ENCODE assay signal across 21 mouse cellular contexts in the genomic region with DNA sequence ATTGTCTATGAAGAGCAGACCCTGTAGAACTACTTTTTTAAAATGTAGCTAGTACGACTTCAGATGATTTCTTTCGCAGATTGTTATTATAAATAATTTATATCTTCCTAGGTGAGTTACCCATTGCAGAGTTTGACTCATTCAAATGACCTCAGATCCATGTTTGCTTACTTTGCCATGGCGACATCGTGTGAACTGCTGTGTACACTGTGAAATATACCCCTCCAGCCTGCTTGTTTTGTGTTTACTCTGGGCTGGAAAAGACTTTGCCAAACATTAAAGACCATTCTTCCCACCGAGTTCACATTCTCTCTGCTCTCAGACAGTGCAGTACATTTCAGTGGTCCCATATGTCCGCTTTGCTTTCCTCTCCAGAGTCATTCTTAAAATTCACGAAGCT. TPM values are rescaled to one million over a fixed set of nuclear protein-coding genes. Genes with fewer than 3 reads are reported as not detected.
DNase-seq lines count a peak whose midpoint lies in the region; ATAC-seq and TF ChIP-seq lines count a peak whose summit lies in the region.
"Had no signal": no experiment of that assay in that cellular context is flagged by ENCODE, and none has a peak within 500 bp of the region (broad histone marks: within the 10 kb centered on the region; RNA-seq: fewer than 3 reads in every experiment).

No protein-coding gene starts in this region.

- H3K4me2 ChIP-seq in lung, postnatal 0 days (replicated peaks; ENCODE audit: low read depth, low read length) = no peak overlapping the region
- no peak overlapping the region for H3K4me2 ChIP-seq in stomach, embryonic 15.5 days
- no peak overlapping the region for H3K4me2 ChIP-seq in stomach, postnatal 0 days (replicated peaks; ENCODE audit: low read depth)
- H3K4me2 ChIP-seq: embryonic facial prominence, embryonic 12.5 days; forebrain, embryonic 15.5 days; heart, embryonic 15.5 days had no signal

- H3K9ac ChIP-seq in liver, adult 2 months (ENCODE audit: low read depth, low read length) = no peak overlapping the region
- no peak overlapping the region for H3K9ac ChIP-seq in lung, postnatal 0 days (replicated peaks; ENCODE audit: low read depth)
- no peak overlapping the region for H3K9ac ChIP-seq in stomach, embryonic 15.5 days
- no peak overlapping the region for H3K9ac ChIP-seq in stomach, postnatal 0 days (ENCODE audit: low read length)
- H3K9ac ChIP-seq: embryonic facial prominence, embryonic 12.5 days; forebrain, embryonic 15.5 days; heart, embryonic 15.5 days had no signal

- H3K27ac ChIP-seq in liver, adult 2 months (replicated peaks; ENCODE audit: insufficient read depth, low read depth, low read length) = no peak overlapping the region
- no peak overlapping the region for H3K27ac ChIP-seq in lung, postnatal 0 days (ENCODE audit: low read length)
- no peak overlapping the region for H3K27ac ChIP-seq in stomach, embryonic 15.5 days
- H3K27ac ChIP-seq in stomach, postnatal 0 days (replicated peaks) = no peak overlapping the region
- H3K27ac ChIP-seq: embryonic facial prominence, embryonic 12.5 days; forebrain, embryonic 15.5 days; heart, embryonic 10.5 days; heart, embryonic 15.5 days; hindbrain, embryonic 10.5 days had no signal

- peak; percentile 56; the same call in 1 of the 2 replicates for ATAC-seq in lung, postnatal 0 days
- ATAC-seq in stomach, embryonic 15.5 days (ENCODE audit: insufficient read depth, low FRiP score, low read depth) = peak; percentile 14; the same call in 1 of the 2 replicates
- ATAC-seq in stomach, postnatal 0 days (ENCODE audit: low FRiP score, low TSS enrichment) = peak; percentile 70
- ATAC-seq: activated CD4-positive, CD25-positive, alpha-beta regulatory T cell, adult 4 months; forebrain, embryonic 15.5 days; Patski had no signal

- no peaks in the 10 kb centered on the region for H3K9me3 ChIP-seq in lung, postnatal 0 days (ENCODE audit: low read length)
- no peaks in the 10 kb centered on the region for H3K9me3 ChIP-seq in stomach, embryonic 15.5 days
- H3K9me3 ChIP-seq in stomach, postnatal 0 days (ENCODE audit: control insufficient read depth, low read length) = no peaks in the 10 kb centered on the region
- H3K9me3 ChIP-seq: embryonic facial prominence, embryonic 12.5 days; forebrain, embryonic 15.5 days; heart, embryonic 10.5 days; heart, embryonic 15.5 days; hindbrain, embryonic 10.5 days had no signal

- no peak for TF ChIP-seq EP300 in lung, postnatal 0 days (IDR thresholded peaks at IDR 0.05)
- no peak for TF ChIP-seq EP300 in stomach, postnatal 0 days (optimal IDR thresholded peaks at IDR 0.05)

- no peaks in the 10 kb centered on the region for H3K27me3 ChIP-seq in liver, adult 2 months (ENCODE audit: control insufficient read depth, insufficient read depth, low read length)
- no peaks in the 10 kb centered on the region for H3K27me3 ChIP-seq in lung, postnatal 0 days (replicated peaks; ENCODE audit: insufficient read depth, low read length)
- H3K27me3 ChIP-seq in stomach, embryonic 15.5 days (replicated peaks) = no peaks in the 10 kb centered on the region
- H3K27me3 ChIP-seq in stomach, postnatal 0 days (ENCODE audit: control insufficient read depth, insufficient read depth, low read length) = no peaks in the 10 kb centered on the region
- H3K27me3 ChIP-seq: CH12.LX; embryonic facial prominence, embryonic 12.5 days; forebrain, embryonic 15.5 days; heart, embryonic 15.5 days; Patski had no signal

- H3K36me3 ChIP-seq in liver, adult 2 months (ENCODE audit: control insufficient read depth, insufficient read depth, low read length) = no peaks in the 10 kb centered on the region
- peaks cover 4% of the 10 kb centered on the region; the same call in 1 of the 2 replicates for H3K36me3 ChIP-seq in lung, postnatal 0 days (ENCODE audit: insufficient read depth, low read length)
- peaks cover 4% of the 10 kb centered on the region; the same call in 1 of the 2 replicates for H3K36me3 ChIP-seq in stomach, embryonic 15.5 days
- H3K36me3 ChIP-seq in stomach, postnatal 0 days (ENCODE audit: control insufficient read depth, insufficient read depth, low read length) = no peaks in the 10 kb centered on the region; the same call in 1 of the 2 replicates
- H3K36me3 ChIP-seq: forebrain, embryonic 15.5 days had no signal

- no peak for TF ChIP-seq POLR2A in liver, adult 2 months (IDR thresholded peaks at IDR 0.05; ENCODE audit: extremely low read depth, insufficient read depth, low read length)

- H3K4me1 ChIP-seq in liver, adult 2 months (ENCODE audit: control insufficient read depth, insufficient read depth, low read length) = no peaks in the 10 kb centered on the region; the same call in 1 of the 2 replicates
- no peaks in the 10 kb centered on the region for H3K4me1 ChIP-seq in lung, postnatal 0 days (ENCODE audit: insufficient read depth, low read depth, low read length)
- H3K4me1 ChIP-seq in stomach, embryonic 15.5 days = no peaks in the 10 kb centered on the region
- no peaks in the 10 kb centered on the region for H3K4me1 ChIP-seq in stomach, postnatal 0 days (replicated peaks; ENCODE audit: control insufficient read depth, insufficient read depth)
- H3K4me1 ChIP-seq: embryonic facial prominence, embryonic 12.5 days; forebrain, embryonic 15.5 days; heart, embryonic 10.5 days; heart, embryonic 15.5 days; hindbrain, embryonic 10.5 days had no signal

- no peaks in the 10 kb centered on the region for H3K79me2 ChIP-seq in liver, adult 2 months (ENCODE audit: control insufficient read depth, insufficient read depth, low read length)

- H3K4me3 ChIP-seq in liver, adult 2 months (ENCODE audit: insufficient read depth, low read depth, low read length) = no peak overlapping the region
- no peak overlapping the region for H3K4me3 ChIP-seq in lung, postnatal 0 days (ENCODE audit: low read depth, low read length)
- H3K4me3 ChIP-seq in stomach, embryonic 15.5 days (replicated peaks) = no peak overlapping the region
- no peak overlapping the region for H3K4me3 ChIP-seq in stomach, postnatal 0 days (ENCODE audit: low read depth, low read length)
- H3K4me3 ChIP-seq: embryonic facial prominence, embryonic 12.5 days; forebrain, embryonic 15.5 days; heart, embryonic 10.5 days; heart, embryonic 15.5 days; hindbrain, embryonic 10.5 days had no signal

- 47% methylated on average over 7 of the region's 7 CpGs for WGBS in liver, adult 2 months
- WGBS in lung, postnatal 0 days = 60% methylated on average over 7 of the region's 7 CpGs
- whole genome bisulfite sequencing in stomach, embryonic 15.5 days = 65% methylated on average over 7 of the region's 7 CpGs
- 53% methylated on average over 7 of the region's 7 CpGs for WGBS in stomach, postnatal 0 days

- TF ChIP-seq CTCF in liver, adult 2 months (IDR thresholded peaks at IDR 0.05; ENCODE audit: low read depth, low read length) = no peak
- TF ChIP-seq CTCF in lung, postnatal 0 days (IDR thresholded peaks at IDR 0.05) = no peak
- TF ChIP-seq CTCF in stomach, postnatal 0 days (IDR thresholded peaks at IDR 0.05; ENCODE audit: low read depth) = no peak

- DNase-seq in liver, adult 2 months (ENCODE audit: extremely low read depth, low read depth, low spot score) = peak; percentile 18
- no peak for DNase-seq in liver
- DNase-seq in lung, postnatal 0 days (ENCODE audit: low spot score) = peak; percentile 37
- DNase-seq in lung, postnatal 4 days = no peak
- DNase-seq in stomach, postnatal 0 days (ENCODE audit: low spot score) = no peak
- DNase-seq: adrenal gland, postnatal 14 days; cerebellum, adult 11-12 months; cerebellum, adult 9-10 months; cerebellum, postnatal 25 days; gastrocnemius, postnatal 36 days; heart, adult 18-20 months; heart, postnatal 14 days had no signal

RNA-seq across cellular contexts. Expression of a gene that starts 28.1 kb away (rescaled TPM):
- 0.65 and 1.0 TPM in 2 replicates for total RNA-seq in liver, adult 2 months (2014; rRNA removed)
- 0.22 and 0.23 TPM in 2 replicates for polyA plus RNA-seq in liver, adult 2 months (2012; rRNA removed)
- polyA plus RNA-seq in lung, postnatal 0 days (2015; fragmentation: Nextera tagmentation; extraction: Ambion mirVana) = 2.8 and 3.4 TPM in 2 replicates
- polyA plus RNA-seq in stomach, embryonic 15.5 days (2015; fragmentation: Nextera tagmentation; extraction: Ambion mirVana) = 10.1 and 10.4 TPM in 2 replicates
- polyA plus RNA-seq in stomach, postnatal 0 days (2015; fragmentation: Nextera tagmentation; extraction: Ambion mirVana) = 3.2 and 4.5 TPM in 2 replicates
- total RNA-seq: CH12.LX had no signal
- polyA plus RNA-seq: activated CD4-positive, CD25-positive, alpha-beta regulatory T cell, adult 4 months had no signal

RNA-seq across cellular contexts. Expression of a gene that starts 53.4 kb away (rescaled TPM):
- total RNA-seq in liver, adult 2 months (2014; rRNA removed) = 2.3 and 2.6 TPM in 2 replicates
- polyA plus RNA-seq in liver, adult 2 months (2012; rRNA removed) = 1.3 and 1.7 TPM in 2 replicates
- polyA plus RNA-seq in lung, postnatal 0 days (2015; fragmentation: Nextera tagmentation; extraction: Ambion mirVana) = 3.8 and 4.6 TPM in 2 replicates
- polyA plus RNA-seq in stomach, embryonic 15.5 days (2015; fragmentation: Nextera tagmentation; extraction: Ambion mirVana) = 2.4 and 3.4 TPM in 2 replicates
- polyA plus RNA-seq in stomach, postnatal 0 days (2015; fragmentation: Nextera tagmentation; extraction: Ambion mirVana) = 2.9 and 3.0 TPM in 2 replicates
- polyA plus RNA-seq: Patski had no signal

Comparison
In these comparisons a context has a peak if more than half of its experiments do, and no peak if none do; other contexts are left out.
1. DNase-seq: peak in liver, adult 2 months (single experiment) and lung, postnatal 0 days (single experiment); none in liver (single experiment), lung, postnatal 4 days (0 of 2) and stomach, postnatal 0 days (single experiment).
2. ATAC-seq: peak in every context shown above with its lines; median percentile 70 in stomach, postnatal 0 days; 56 in lung, postnatal 0 days; 14 in stomach, embryonic 15.5 days.